ENCODE assay signal across 24 mouse cellular contexts in genomic region chr16:58591299-58591698, GRCm38 (mm10). TPM values are rescaled to one million over a fixed set of nuclear protein-coding genes. Genes with fewer than 3 reads are reported as not detected.
"Had no signal": no experiment of that assay in that cellular context is flagged by ENCODE, and none has a peak within 500 bp of the region (broad histone marks: within the 10 kb centered on the region; RNA-seq: fewer than 3 reads in every experiment).

No protein-coding gene starts in this region.

- H3K4me1 ChIP-seq: lung, embryonic 15.5 days; midbrain, embryonic 13.5 days; midbrain, embryonic 15.5 days; neural tube, embryonic 12.5 days had no signal

- H3K27me3 ChIP-seq: lung, embryonic 15.5 days; megakaryocyte, embryonic 14.5 days; midbrain, embryonic 13.5 days; midbrain, embryonic 15.5 days; neural tube, embryonic 12.5 days had no signal

- H3K9ac ChIP-seq: lung, embryonic 15.5 days; midbrain, embryonic 13.5 days; midbrain, embryonic 15.5 days; neural tube, embryonic 12.5 days had no signal

- H3K9me3 ChIP-seq: lung, embryonic 15.5 days; megakaryocyte, embryonic 14.5 days; midbrain, embryonic 15.5 days; neural tube, embryonic 12.5 days had no signal

- ATAC-seq: lung, postnatal 0 days; midbrain, embryonic 13.5 days; midbrain, embryonic 15.5 days had no signal

- DNase-seq: lung, adult 2 months; lung, postnatal 14 days; lung, postnatal 36 days; right cerebral cortex, postnatal 14 days; thymus, adult 18-20 months; thymus, postnatal 14 days; thymus, postnatal 36 days had no signal

- H3K4me2 ChIP-seq: lung, embryonic 15.5 days; midbrain, embryonic 11.5 days; midbrain, embryonic 13.5 days; midbrain, embryonic 15.5 days; neural tube, embryonic 12.5 days had no signal

- H3K27ac ChIP-seq: lung, embryonic 15.5 days; macrophage; midbrain, embryonic 13.5 days; midbrain, embryonic 15.5 days; neural tube, embryonic 12.5 days had no signal

- H3K4me3 ChIP-seq: lung, embryonic 15.5 days; megakaryocyte, embryonic 14.5 days; midbrain, embryonic 13.5 days; midbrain, embryonic 15.5 days; neural tube, embryonic 12.5 days had no signal

- H3K36me3 ChIP-seq: lung, embryonic 15.5 days; midbrain, embryonic 13.5 days; midbrain, embryonic 15.5 days; neural tube, embryonic 12.5 days had no signal

RNA-seq across cellular contexts. Expression of gene Gm813, which starts 25.5 kb away (rescaled TPM):
- total RNA-seq: megakaryocyte progenitor cell, adult 5-6 weeks; midbrain, postnatal 0 days; monocyte, adult 5-6 weeks; neutrophil, adult 5-6 weeks had no signal
- polyA plus RNA-seq: lung, adult 2 months; lung, embryonic 15.5 days; lung, postnatal 0 days; macrophage; midbrain, embryonic 11.5 days; midbrain, embryonic 13.5 days; midbrain, embryonic 15.5 days; midbrain, postnatal 0 days; neural tube, embryonic 12.5 days; neural tube, embryonic 14.5 days; spleen, adult 2 months; stomach, embryonic 14.5 days; stomach, embryonic 16.5 days; thymus, postnatal 0 days had no signal

RNA-seq across cellular contexts. Expression of gene E330017A01Rik, which starts 47.2 kb away (rescaled TPM):
- total RNA-seq: megakaryocyte progenitor cell, adult 5-6 weeks; midbrain, postnatal 0 days; monocyte, adult 5-6 weeks; neutrophil, adult 5-6 weeks had no signal
- polyA plus RNA-seq: lung, adult 2 months; lung, embryonic 15.5 days; lung, postnatal 0 days; macrophage; midbrain, embryonic 11.5 days; midbrain, embryonic 13.5 days; midbrain, embryonic 15.5 days; neural tube, embryonic 14.5 days; spleen, adult 2 months; stomach, embryonic 14.5 days; stomach, embryonic 16.5 days; thymus, postnatal 0 days had no signal
